Mouse (Mus musculus) olfactory bulb, adult 2 months (tissue): ENCODE results near the gene Cit. TPM values are rescaled to one million over a fixed set of nuclear protein-coding genes. Genes with fewer than 3 reads are reported as not detected.

Experiments
- H3K27ac ChIP-seq: fragments of 200-500 bp; 2 replicates; pipeline ENCODE4 v1.5.1; 2012; ENCODE audit warnings: low read depth, low read length; ENCODE audit not compliant: insufficient read depth
- H3K4me1 ChIP-seq: fragments of 200-500 bp; 2 replicates; pipeline ENCODE4 v1.6.1; 2012; ENCODE audit warnings: low read length; ENCODE audit not compliant: control insufficient read depth, insufficient read depth
- H3K4me3 ChIP-seq: fragments of 200-500 bp; 2 replicates; pipeline ENCODE4 v1.5.1; 2012; ENCODE audit warnings: mild to moderate bottlenecking, low read depth, low read length, moderate library complexity; ENCODE audit not compliant: insufficient read depth
- CTCF ChIP-seq: fragments of 200-500 bp; IDR thresholded peaks from 2 replicates; pipeline ENCODE4 v1.5.1; 2012; ENCODE audit warnings: low read depth, mild to moderate bottlenecking, low read length, moderate library complexity; ENCODE audit not compliant: insufficient read depth
- POLR2A ChIP-seq: fragments of 200-500 bp; IDR thresholded peaks from 2 replicates; pipeline ENCODE4 v1.6.1; 2012; ENCODE audit warnings: mild to moderate bottlenecking, low read depth, low read length, moderate library complexity; ENCODE audit not compliant: insufficient read depth
- WGBS: fragments of 180-500 bp; shearing (Covaris S2); methylation state at CpG from one replicate; pipeline ENCODE4 v1.1.7; 2018; 5-methylcytosine and 5-hydroxymethylcytosine counted together
- polyA plus RNA-seq: library from polyadenylated mRNA; stranded (reverse); fragments of >200 nt; gene quantifications from 2 replicates; pipeline ENCODE4 v1.2.4, GENCODE M21; 2012; ENCODE audit warnings: low replicate concordance; ENCODE audit not compliant: missing spikeins, insufficient read depth, insufficient read length

Cit gene
- polyA plus RNA-seq, 1 experiment = not detected

- H3K27ac ChIP-seq = no peak overlapping the region
- 97% methylated on average over 11 of the region's 11 CpGs for WGBS
- TF ChIP-seq CTCF (no peak), POLR2A (no peak)
- no peaks in the 10 kb centered on the region for H3K4me1 ChIP-seq
- no peak overlapping the region for H3K4me3 ChIP-seq
These were observed 169.2 kb downstream of the Cit start for GRCm38 (mm10) chr5:116014237-116014636.

DNA sequence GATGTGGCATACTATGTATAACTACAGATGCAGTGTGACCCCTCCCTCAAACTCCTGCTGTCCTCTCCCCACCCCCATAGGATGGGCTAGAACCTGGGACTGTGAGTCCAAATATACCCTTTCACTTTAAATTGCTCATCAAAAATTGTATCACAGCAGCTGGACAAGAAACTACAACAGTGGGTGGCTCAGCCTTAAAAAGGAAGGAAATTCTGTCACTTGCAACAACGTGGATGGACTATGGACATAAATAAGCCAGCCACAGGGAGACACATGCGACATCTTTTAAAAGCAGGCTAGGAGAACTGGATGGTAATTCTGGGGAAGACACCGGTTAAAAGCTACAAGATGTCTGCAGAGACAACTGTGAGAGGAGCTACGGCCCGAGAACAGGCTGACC is 171.5 kb downstream of the Cit start:
- WGBS = 80% methylated on average over 5 of the region's 5 CpGs
- Histone ChIP-seq H3K27ac (no peak overlapping the region), H3K4me3 (no peak overlapping the region), H3K4me1 (no peaks in the 10 kb centered on the region)
- TF ChIP-seq CTCF (no peak), POLR2A (no peak)

GRCm38 (mm10) chr5:116017391-116017790 is 172.3 kb downstream of the Cit start:
- 93% methylated on average over 8 of the region's 8 CpGs for WGBS

DNA sequence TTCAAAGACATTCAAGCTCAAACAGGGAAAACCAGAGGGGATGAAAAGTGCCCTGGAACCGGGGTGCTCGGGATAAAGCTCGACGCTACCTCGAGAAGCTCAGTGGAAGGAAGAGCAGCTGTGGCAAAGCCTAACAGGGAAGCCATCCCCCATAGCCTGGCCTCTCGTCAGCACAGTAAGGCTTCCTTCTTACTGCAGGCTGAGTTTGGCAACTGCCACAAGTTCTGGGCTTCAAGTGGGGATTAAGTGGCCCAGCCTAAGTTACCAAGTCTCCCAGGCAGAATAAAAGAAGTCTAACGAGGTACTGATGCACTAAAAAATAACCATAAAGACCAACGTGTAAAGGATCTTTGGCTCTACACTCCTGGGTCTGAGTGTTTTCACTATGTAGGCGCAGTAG is 173.1 kb downstream of the Cit start:
- Histone ChIP-seq H3K4me3 (no peak overlapping the region), H3K4me1 (peaks cover 5% of the 10 kb centered on the region; the same call in 1 of the 2 replicates), H3K27ac (no peak overlapping the region)
- TF ChIP-seq POLR2A (no peak), CTCF (no peak)
- 77% methylated on average over 9 of the region's 9 CpGs for whole genome bisulfite sequencing

More at GRCm38 (mm10) chr5:116017391-116017790, 172.3 kb downstream of the Cit start:
- Histone ChIP-seq H3K4me3 (no peak overlapping the region), H3K4me1 (peaks cover 1% of the 10 kb centered on the region; the same call in 1 of the 2 replicates), H3K27ac (no peak overlapping the region)
- TF ChIP-seq CTCF (no peak), POLR2A (no peak)

DNA sequence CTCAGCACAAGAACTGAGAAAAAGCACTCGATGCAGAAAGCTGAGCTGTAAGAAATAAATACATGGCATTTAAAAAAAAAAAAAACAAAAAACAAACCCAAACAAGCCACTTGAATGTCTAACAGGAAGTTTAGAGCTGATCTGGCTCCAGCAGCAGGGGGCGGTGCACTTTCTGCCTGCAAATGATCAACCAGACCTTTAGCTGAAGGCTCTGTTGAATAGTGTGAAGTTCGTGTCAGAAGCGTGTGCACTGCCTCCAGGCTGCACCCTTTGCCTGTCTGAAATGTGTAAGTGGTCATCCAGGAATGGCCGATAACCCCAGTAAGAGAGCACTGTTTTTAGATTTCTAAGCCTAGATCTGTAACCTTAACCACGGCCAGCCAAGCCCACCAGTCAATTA is 173.7 kb downstream of the Cit start:
- TF ChIP-seq POLR2A (no peak), CTCF (no peak)
- H3K27ac ChIP-seq = no peak overlapping the region
- no peak overlapping the region for H3K4me3 ChIP-seq
- WGBS = 83% methylated on average over 6 of the region's 6 CpGs
- peaks cover 5% of the 10 kb centered on the region; the same call in 1 of the 2 replicates for H3K4me1 ChIP-seq

DNA sequence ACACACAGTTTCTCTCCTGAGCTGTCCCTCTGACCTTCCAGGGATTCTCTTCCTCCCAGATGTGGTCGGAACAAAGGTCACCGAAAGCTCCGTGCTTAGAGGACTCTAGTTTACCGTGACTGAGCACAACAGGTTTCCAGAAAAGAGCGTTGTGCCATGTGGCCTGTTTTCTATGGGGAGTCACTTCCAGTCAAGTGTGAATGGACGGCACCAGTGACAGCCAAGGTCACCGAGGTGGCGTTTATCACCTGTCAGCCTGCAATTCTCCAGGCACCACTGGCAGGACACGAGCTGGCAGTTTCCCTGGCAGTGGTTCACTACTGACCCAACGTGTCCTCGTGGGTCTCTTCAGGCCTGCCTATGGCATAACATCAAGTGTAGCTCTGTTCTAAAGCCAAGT is 174.3 kb downstream of the Cit start:
- peaks cover 5% of the 10 kb centered on the region; the same call in 1 of the 2 replicates for H3K4me1 ChIP-seq
- no peak overlapping the region for H3K4me3 ChIP-seq
- 84% methylated on average over 11 of the region's 11 CpGs for WGBS
- no peak for TF ChIP-seq POLR2A
- TF ChIP-seq CTCF = no peak
- no peak overlapping the region for H3K27ac ChIP-seq

DNA sequence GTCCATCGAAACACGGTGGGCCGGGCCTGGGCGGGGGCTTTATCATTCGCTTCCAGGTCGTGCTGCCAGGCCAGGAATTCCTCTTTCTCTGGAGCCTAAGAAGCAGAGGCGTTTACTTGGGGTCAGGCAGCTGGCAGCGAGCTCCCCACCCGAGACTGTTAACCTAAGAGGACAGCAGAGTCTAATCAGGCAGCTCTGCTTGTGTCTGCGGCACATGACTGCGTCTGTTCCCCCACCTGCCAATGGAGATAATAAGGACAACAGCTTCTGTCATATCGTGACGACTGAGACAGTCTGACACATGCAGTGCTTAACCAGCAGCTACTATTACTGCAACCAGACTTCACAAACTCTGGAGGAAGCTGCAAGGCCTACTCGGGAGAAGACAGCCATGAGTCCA is 176.5 kb downstream of the Cit start:
- 92% methylated on average over 14 of the region's 14 CpGs for WGBS
- no peak overlapping the region for H3K4me3 ChIP-seq
- TF ChIP-seq CTCF (no peak), POLR2A (no peak)
- no peak overlapping the region for H3K27ac ChIP-seq
- peaks cover 9% of the 10 kb centered on the region; the same call in 1 of the 2 replicates for H3K4me1 ChIP-seq

GRCm38 (mm10) chr5:116022131-116022530 is 177.1 kb downstream of the Cit start:
- H3K4me1 ChIP-seq = peaks cover 9% of the 10 kb centered on the region; the same call in 1 of the 2 replicates
- H3K27ac ChIP-seq = no peak overlapping the region
- TF ChIP-seq CTCF = no peak
- no peak for TF ChIP-seq POLR2A
- 96% methylated on average over 12 of the region's 12 CpGs for WGBS
- H3K4me3 ChIP-seq = no peak overlapping the region

- TF ChIP-seq POLR2A (no peak), CTCF (no peak)
- WGBS = 82% methylated on average over 7 of the region's 7 CpGs
- H3K4me1 ChIP-seq = peaks cover 9% of the 10 kb centered on the region; the same call in 1 of the 2 replicates
- no peak overlapping the region for H3K4me3 ChIP-seq
- H3K27ac ChIP-seq = no peak overlapping the region
These were observed 177.7 kb downstream of the Cit start for GRCm38 (mm10) chr5:116022658-116023200.
